Mouse (Mus musculus): ENCODE data around the gene Maff. TPM values are rescaled to one million over a fixed set of nuclear protein-coding genes. Genes with fewer than 3 reads are reported as not detected.

Maff gene
- polyA plus RNA-seq, 1 experiment from 2014 or later = 1.9 TPM

DNA sequence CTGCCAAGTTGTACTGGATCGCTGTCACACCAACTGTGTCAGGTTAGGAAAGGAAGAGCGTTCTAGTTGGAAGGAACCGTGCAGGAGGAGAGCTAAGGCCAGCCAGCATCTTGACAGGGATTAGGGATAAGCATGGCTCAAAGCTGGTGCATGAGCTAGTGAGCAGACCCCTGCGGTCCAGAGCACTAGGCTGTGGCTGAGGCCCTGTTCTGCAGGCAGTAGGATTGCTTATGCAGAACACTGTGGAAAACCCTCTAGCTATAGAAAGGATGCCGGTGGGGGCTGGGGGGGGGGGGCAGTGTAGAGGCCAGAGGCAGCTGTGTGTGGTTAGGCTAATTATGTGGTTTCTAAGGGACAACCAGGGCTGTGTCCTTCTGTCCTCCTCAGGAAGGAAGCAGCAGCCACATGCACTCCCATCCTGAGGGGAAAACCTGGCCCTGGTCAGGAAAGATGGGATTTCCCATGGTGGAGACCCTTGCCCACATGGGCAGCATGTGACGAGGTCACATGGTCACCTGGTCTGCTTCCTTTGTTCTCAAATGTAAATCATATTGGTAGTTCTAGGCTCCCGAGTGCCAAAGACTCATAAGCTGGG lies 11.3 kb upstream of the Maff start:
- H3K4me2 ChIP-seq (replicated peaks) = no peak overlapping the region
- WGBS = 47% methylated on average over 7 of the region's 7 CpGs
- no peaks in the 10 kb centered on the region for H3K9me3 ChIP-seq
- no peak overlapping the region for H3K9ac ChIP-seq
- no peak overlapping the region for H3K27ac ChIP-seq
- ATAC-seq (ENCODE audit: insufficient number of reproducible peaks, insufficient read depth, low FRiP score, low TSS enrichment) = peak; percentile 50; the same call in 1 of the 2 replicates
- H3K36me3 ChIP-seq = no peaks in the 10 kb centered on the region
- H3K4me1 ChIP-seq = no peaks in the 10 kb centered on the region; the same call in 1 of the 2 replicates
- no peaks in the 10 kb centered on the region for H3K27me3 ChIP-seq
- H3K4me3 ChIP-seq = no peak overlapping the region

DNA sequence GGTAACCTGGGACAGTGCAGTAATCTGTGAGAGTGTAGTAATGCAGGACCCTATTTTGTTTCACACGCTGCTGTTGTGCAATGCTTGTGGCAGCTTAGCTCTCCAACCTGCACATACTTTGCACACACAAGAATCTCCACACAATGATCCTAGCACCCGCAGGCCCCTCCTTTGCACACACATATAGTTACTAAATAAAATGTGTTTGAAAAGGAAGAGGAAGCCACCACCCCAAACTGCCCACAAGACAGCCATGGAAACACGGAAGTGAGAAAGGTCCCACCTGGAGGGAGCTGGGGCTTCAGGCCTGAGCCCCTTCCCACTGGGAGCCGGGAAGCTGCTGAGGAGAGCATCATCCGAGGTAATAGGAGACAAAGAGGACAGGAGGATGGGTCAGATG lies 7.4 kb upstream of the Maff start:
- no peaks in the 10 kb centered on the region for H3K27me3 ChIP-seq
- no peak for ATAC-seq (ENCODE audit: insufficient number of reproducible peaks, insufficient read depth, low FRiP score, low TSS enrichment)
- no peaks in the 10 kb centered on the region for H3K36me3 ChIP-seq
- no peaks in the 10 kb centered on the region for H3K9me3 ChIP-seq
- H3K4me1 ChIP-seq = no peaks in the 10 kb centered on the region; the same call in 1 of the 2 replicates
- H3K4me2 ChIP-seq (replicated peaks) = no peak overlapping the region
- no peak overlapping the region for H3K27ac ChIP-seq
- 77% methylated on average over 5 of the region's 5 CpGs for WGBS
- no peak overlapping the region for H3K9ac ChIP-seq
- H3K4me3 ChIP-seq = no peak overlapping the region

DNA sequence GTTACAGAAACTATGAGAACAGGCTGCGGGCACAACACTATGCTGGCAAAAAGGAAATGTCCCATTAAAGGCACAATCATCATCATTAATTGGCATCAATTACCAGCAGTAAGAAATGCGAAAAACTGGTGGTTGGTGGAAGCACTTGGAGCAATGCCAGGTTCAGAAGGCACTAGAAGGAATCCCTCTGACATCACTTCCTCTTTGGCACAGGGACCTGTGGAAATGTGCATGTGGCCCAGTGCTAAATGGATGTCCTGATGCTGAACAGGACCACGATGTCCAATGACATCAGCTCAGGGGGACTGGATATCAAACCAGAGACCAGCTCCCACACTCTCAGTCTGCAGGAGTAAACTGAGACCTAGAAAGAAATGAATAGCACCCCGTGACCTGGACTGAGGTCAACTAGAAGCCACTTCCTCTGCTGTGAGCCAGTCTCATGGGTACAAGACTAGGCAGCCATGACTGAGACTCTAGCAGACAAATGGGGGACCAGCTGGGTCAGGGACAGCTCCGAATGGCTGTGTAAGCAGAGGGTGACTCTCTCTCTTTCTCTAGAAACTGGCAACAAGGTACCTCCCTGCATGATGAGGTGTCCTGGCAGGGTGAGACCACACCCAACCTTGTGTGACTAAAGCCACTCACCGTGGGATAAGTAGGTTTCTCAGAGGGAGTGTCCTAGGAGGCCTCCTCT lies 3.6 kb upstream of the Maff start:
- Histone ChIP-seq H3K4me2 (replicated peaks) (no peak overlapping the region), H3K27ac (no peak overlapping the region), H3K27me3 (no peaks in the 10 kb centered on the region), H3K36me3 (no peaks in the 10 kb centered on the region), H3K9me3 (no peaks in the 10 kb centered on the region), H3K9ac (no peak overlapping the region), H3K4me1 (no peaks in the 10 kb centered on the region), H3K4me3 (no peak overlapping the region)
- WGBS = 66% methylated on average over 6 of the region's 6 CpGs
- ATAC-seq (ENCODE audit: insufficient number of reproducible peaks, insufficient read depth, low FRiP score, low TSS enrichment) = no peak

DNA sequence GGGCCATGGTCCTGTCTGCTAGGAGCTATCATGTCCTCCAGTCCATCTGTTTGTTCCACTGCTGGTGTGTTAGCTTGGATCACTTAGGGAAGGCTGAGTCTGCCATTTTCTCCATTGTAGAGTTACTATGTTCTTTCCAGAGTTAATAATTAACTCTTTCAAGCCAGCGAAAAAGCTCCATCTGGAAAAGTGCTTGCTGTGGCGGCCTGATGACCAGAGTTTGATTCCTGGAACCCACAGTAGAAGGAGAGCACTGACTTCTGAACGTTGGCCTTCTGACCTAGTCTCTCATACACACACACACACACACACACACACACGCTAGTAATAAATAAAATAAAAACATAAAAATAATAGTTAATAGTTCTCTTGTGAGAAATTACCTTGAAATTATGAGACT lies 1.8 kb upstream of the Maff start:
- H3K4me1 ChIP-seq = peaks cover 9% of the 10 kb centered on the region; the same call in 1 of the 2 replicates
- no peak overlapping the region for H3K9ac ChIP-seq
- no peak overlapping the region for H3K4me3 ChIP-seq
- H3K36me3 ChIP-seq = no peaks in the 10 kb centered on the region
- no peak overlapping the region for H3K4me2 ChIP-seq (replicated peaks)
- no peak for ATAC-seq (ENCODE audit: insufficient number of reproducible peaks, insufficient read depth, low FRiP score, low TSS enrichment)
- H3K27ac ChIP-seq = no peak overlapping the region
- WGBS = 83% methylated on average over 4 of the region's 4 CpGs
- H3K9me3 ChIP-seq = no peaks in the 10 kb centered on the region
- peaks cover 8% of the 10 kb centered on the region for H3K27me3 ChIP-seq

- Histone ChIP-seq H3K4me2 (replicated peaks) (peak overlapping the region; percentile 94), H3K4me1 (peaks cover 14% of the 10 kb centered on the region), H3K4me3 (peak overlapping the region; percentile 68), H3K36me3 (no peaks in the 10 kb centered on the region), H3K9ac (peak overlapping the region; percentile 63), H3K9me3 (no peaks in the 10 kb centered on the region), H3K27me3 (peaks cover 8% of the 10 kb centered on the region), H3K27ac (peak overlapping the region; percentile 88)
- peak; percentile 92 for ATAC-seq (ENCODE audit: insufficient number of reproducible peaks, insufficient read depth, low FRiP score, low TSS enrichment)
- WGBS = under 1% methylated on average over 56 of the region's 61 CpGs
Observed at GRCm38 (mm10) chr15:79347165-79347844, 884 bp downstream of the Maff start.

DNA sequence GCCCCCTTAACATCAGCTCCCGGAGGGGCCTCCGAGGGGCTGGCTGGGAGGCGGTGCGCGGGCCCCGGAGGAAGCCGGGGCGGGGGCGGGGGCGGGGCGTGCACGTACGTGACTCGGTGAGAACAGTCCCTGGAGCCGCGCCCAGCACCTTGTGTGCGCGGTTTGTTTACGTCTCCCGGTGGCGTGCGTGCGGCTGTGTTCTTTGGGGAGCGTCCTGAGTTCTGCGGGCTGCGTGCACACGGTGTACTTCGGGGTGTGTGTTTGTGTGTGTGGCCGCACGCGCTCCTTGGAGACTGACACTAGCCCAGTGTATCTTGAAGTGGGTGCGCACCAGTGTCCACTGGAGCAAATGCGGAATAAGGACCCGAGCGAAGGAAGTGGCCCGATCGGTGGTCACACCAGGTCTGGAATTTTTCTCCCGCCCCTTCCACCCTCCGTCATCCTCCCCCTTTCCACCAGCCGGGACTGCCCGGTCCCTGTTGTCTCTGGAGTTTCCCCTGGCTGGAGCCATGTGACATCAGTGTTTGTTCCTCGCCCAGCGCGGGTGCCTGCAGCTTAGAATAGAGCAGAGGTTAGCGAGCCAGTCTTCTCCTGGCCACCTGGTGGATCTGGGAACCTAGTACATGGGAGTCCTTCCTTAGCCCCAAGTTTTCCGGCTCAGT lies 1.6 kb downstream of the Maff start:
- H3K4me3 ChIP-seq = peak overlapping the region; percentile 68
- peaks cover 8% of the 10 kb centered on the region for H3K27me3 ChIP-seq
- peak; percentile 32; the same call in 1 of the 2 replicates for ATAC-seq (ENCODE audit: insufficient number of reproducible peaks, insufficient read depth, low FRiP score, low TSS enrichment)
- no peaks in the 10 kb centered on the region for H3K36me3 ChIP-seq
- 1% methylated on average over 44 of the region's 46 CpGs for WGBS
- H3K27ac ChIP-seq = peak overlapping the region; percentile 88
- peak overlapping the region; percentile 94 for H3K4me2 ChIP-seq (replicated peaks)
- peaks cover 14% of the 10 kb centered on the region for H3K4me1 ChIP-seq
- peak overlapping the region; percentile 63 for H3K9ac ChIP-seq
- no peaks in the 10 kb centered on the region for H3K9me3 ChIP-seq

GRCm38 (mm10) chr15:79348651-79349050 lies 2.2 kb downstream of the Maff start:
- Histone ChIP-seq H3K27me3 (peaks cover 8% of the 10 kb centered on the region), H3K27ac (no peak overlapping the region), H3K36me3 (no peaks in the 10 kb centered on the region), H3K4me2 (replicated peaks) (peak overlapping the region; percentile 94), H3K9me3 (no peaks in the 10 kb centered on the region), H3K4me1 (peaks cover 14% of the 10 kb centered on the region), H3K9ac (0 out of 2 replicates have a peak overlapping the region, but pooled peaks have one; percentile 63), H3K4me3 (peak overlapping the region; percentile 68; the same call in 1 of the 2 replicates)
- ATAC-seq (ENCODE audit: insufficient number of reproducible peaks, insufficient read depth, low FRiP score, low TSS enrichment) = no peak
- WGBS = 55% methylated on average over 8 of the region's 8 CpGs

GRCm38 (mm10) chr15:79350866-79351265 lies 4.4 kb downstream of the Maff start:
- H3K9ac ChIP-seq = no peak overlapping the region
- H3K4me1 ChIP-seq = peaks cover 14% of the 10 kb centered on the region
- no peak overlapping the region for H3K27ac ChIP-seq
- H3K9me3 ChIP-seq = no peaks in the 10 kb centered on the region
- H3K4me2 ChIP-seq (replicated peaks) = no peak overlapping the region
- no peak overlapping the region for H3K4me3 ChIP-seq
- ATAC-seq (ENCODE audit: insufficient number of reproducible peaks, insufficient read depth, low FRiP score, low TSS enrichment) = no peak
- H3K36me3 ChIP-seq = no peaks in the 10 kb centered on the region
- WGBS = 90% methylated on average over 4 of the region's 4 CpGs
- peaks cover 8% of the 10 kb centered on the region for H3K27me3 ChIP-seq

- H3K4me2 ChIP-seq (replicated peaks) = no peak overlapping the region
- 21% methylated on average over 15 of the region's 15 CpGs for WGBS
- peaks cover 14% of the 10 kb centered on the region for H3K4me1 ChIP-seq
- H3K4me3 ChIP-seq = no peak overlapping the region
- no peaks in the 10 kb centered on the region for H3K9me3 ChIP-seq
- H3K9ac ChIP-seq = no peak overlapping the region
- peaks cover 11% of the 10 kb centered on the region for H3K27me3 ChIP-seq
- ATAC-seq (ENCODE audit: insufficient number of reproducible peaks, insufficient read depth, low FRiP score, low TSS enrichment) = no peak
- no peak overlapping the region for H3K27ac ChIP-seq
- H3K36me3 ChIP-seq = no peaks in the 10 kb centered on the region
Observed at GRCm38 (mm10) chr15:79351331-79351767, 4.9 kb downstream of the Maff start.

DNA sequence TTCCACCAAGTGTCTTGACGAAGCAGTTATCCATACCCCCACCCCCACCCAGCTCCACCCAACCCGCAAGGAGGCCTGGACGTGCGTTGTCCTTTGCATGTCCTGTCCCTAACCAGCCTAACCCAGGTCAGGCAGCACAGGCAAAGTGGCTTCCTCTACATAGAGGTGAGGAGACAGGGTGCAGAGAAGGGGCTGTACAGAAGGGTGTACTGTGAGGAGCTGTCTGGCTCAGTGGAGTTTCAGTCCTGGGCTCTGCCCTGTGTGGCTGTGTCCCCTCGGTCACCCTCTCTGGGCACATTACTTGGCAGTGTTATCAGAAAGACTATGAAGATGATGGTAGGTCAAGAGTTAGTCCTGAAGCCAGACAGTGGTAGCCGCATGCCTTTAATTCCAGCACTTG lies 6.1 kb downstream of the Maff start:
- WGBS = 81% methylated on average over 6 of the region's 6 CpGs
- Histone ChIP-seq H3K4me3 (no peak overlapping the region), H3K9ac (no peak overlapping the region), H3K4me1 (peaks cover 23% of the 10 kb centered on the region), H3K36me3 (no peaks in the 10 kb centered on the region), H3K27me3 (peaks cover 17% of the 10 kb centered on the region), H3K27ac (no peak overlapping the region), H3K4me2 (replicated peaks) (no peak overlapping the region), H3K9me3 (no peaks in the 10 kb centered on the region)
- ATAC-seq (ENCODE audit: insufficient number of reproducible peaks, insufficient read depth, low FRiP score, low TSS enrichment) = no peak

DNA sequence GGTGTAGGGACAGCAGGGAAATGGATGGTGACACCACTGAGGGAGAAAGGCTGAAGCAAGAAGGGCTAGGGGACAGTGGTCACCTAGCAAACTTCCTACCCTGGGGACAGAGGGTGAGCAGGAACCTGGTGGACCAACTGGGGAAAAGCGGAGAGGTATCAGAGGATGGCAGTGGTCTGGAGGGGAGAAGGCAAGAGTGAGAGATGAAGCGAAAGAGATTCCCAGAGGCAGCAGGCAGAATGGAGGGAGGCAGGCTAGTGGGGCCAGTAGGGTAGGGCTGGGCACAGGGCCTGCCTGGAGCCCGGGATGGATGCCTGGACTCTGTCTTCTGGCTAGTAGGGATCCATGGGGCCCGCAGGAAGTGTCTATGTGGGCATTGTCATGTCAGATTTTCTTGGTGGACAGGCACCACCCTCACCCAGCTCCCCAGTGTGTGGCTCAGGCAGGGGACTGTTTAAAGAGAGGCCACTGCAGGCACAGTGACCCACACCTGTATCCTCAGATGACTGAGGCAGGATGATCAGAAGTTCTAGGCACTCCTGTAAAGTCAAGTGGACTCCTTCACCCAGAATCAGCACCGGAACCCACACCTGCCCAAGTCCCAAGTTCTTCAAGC lies 7.4 kb downstream of the Maff start:
- Histone ChIP-seq H3K4me2 (replicated peaks) (no peak overlapping the region), H3K4me3 (no peak overlapping the region), H3K27me3 (peaks cover 11% of the 10 kb centered on the region), H3K9ac (no peak overlapping the region), H3K9me3 (no peaks in the 10 kb centered on the region), H3K36me3 (no peaks in the 10 kb centered on the region), H3K4me1 (peaks cover 23% of the 10 kb centered on the region), H3K27ac (no peak overlapping the region)
- no peak for ATAC-seq (ENCODE audit: insufficient number of reproducible peaks, insufficient read depth, low FRiP score, low TSS enrichment)
- WGBS = 85% methylated on average over 5 of the region's 5 CpGs

Data from embryonic facial prominence, embryonic 12.5 days (tissue).